Mouse (Mus musculus): Measurements from ENCODE around the gene Larp6. TPM values are rescaled to one million over a fixed set of nuclear protein-coding genes. Genes with fewer than 3 reads are reported as not detected.

Gene Larp6
- polyA plus RNA-seq, 1 experiment, result 0.77 TPM

GRCm38 (mm10) chr9:60712011-60712410 lies 778 bp upstream of the Larp6 start:
- WGBS, result 81% methylated on average over 5 of the region's 5 CpGs
- no peak for DNase-seq (ENCODE audit: low read depth, low spot score)

DNA sequence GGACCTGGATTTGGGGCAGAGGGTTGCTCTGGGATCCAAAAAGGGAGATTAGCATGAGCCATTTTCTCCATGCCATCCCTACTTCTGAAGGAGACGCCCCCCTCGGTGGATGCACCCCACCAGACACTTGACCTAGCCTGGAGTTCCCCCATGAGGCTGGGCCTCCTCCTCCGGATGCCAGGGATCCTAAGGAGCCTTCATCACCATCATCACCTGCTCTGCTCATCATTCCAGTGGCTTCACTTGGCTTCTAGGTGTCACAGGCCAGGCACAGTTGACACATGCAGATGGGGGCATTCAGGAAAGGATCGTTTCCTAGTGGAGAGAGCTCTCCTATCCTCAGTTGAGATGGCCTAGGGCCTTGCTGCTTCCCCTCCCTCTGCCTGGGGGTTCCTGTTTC lies 827 bp downstream of the Larp6 start:
- 61% methylated on average over 4 of the region's 4 CpGs for WGBS
- DNase-seq (ENCODE audit: low read depth, low spot score), result no peak

DNA sequence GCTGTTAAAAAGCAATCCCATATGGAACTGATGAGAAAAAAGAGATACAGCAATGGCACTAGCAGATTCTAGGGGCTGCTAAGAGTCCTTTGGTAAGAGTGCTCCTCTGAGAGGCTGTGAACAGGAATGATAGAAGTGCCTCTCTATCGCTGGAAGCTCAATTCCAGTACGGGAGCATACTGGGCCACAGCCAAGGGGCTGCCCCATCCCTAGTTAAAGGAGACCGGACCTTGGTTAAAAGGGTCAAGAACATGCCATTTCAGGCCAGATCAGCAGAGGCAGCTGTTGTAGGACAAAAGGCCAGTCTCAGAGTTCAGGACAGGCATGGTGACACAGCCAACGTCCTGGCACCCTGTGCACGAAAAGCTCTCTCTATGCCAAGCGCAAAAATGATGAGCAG lies 1.4 kb downstream of the Larp6 start:
- no peak for DNase-seq (ENCODE audit: low read depth, low spot score)
- WGBS, result 79% methylated on average over 6 of the region's 6 CpGs

- 91% methylated on average over 4 of the region's 4 CpGs for WGBS
- no peak for DNase-seq (ENCODE audit: low read depth, low spot score)
Observed at GRCm38 (mm10) chr9:60715271-60715670, 2.5 kb downstream of the Larp6 start.

DNA sequence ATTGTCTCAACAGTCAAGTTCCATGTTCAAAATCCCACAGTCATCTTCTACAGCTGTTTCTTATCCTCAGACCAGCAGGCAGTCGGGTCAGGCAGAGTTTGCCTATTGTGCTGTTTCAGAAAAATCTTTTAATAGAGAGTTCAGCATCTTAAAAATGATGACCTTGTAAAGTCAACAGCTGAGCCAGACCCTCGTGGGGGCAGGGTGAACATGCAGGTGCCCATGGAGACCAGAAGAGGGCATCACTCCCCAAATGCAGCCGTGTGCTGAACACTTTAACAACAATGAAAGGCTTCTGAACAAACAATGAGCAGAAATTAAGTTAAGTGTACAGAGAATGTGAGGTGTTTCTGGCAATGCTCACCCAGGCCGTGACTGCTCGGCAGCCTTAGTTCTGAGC lies 3.0 kb downstream of the Larp6 start:
- no peak for DNase-seq (ENCODE audit: low read depth, low spot score)
- WGBS, result 44% methylated on average over 5 of the region's 5 CpGs

DNA sequence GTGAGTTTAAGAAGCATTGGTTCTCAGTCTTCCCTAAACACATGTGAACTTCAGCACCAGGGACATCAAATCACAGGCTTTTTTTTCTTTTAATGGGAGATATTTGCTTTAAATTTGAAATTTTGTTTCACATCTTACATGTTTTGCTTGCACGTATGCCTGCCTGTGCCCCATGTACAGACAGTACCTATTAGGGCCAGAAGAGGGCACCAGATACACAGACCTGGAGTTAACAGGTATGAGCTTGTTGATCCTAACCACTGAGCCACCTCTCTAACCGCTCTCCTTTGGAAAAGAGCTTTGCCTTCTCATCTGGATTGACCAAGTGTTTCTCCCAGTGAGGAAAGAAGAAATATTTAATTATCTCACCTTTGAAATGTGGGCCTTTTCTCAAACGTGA lies 5.5 kb downstream of the Larp6 start:
- 38% methylated on average over 3 of the region's 3 CpGs for WGBS
- peak; percentile 27 for DNase-seq (ENCODE audit: low read depth, low spot score)

GRCm38 (mm10) chr9:60719687-60720086 lies 6.9 kb downstream of the Larp6 start:
- 90% methylated on average over 3 of the region's 3 CpGs for WGBS
- DNase-seq (ENCODE audit: low read depth, low spot score), result no peak

GRCm38 (mm10) chr9:60724968-60725367 lies 12.2 kb downstream of the Larp6 start:
- no peak for DNase-seq (ENCODE audit: low read depth, low spot score)
- WGBS, result 94% methylated on average over 7 of the region's 7 CpGs

- WGBS, result 64% methylated on average over 2 of the region's 2 CpGs
- no peak for DNase-seq (ENCODE audit: low read depth, low spot score)
Observed at GRCm38 (mm10) chr9:60734321-60734720, 21.5 kb downstream of the Larp6 start.

GRCm38 (mm10) chr9:60739126-60739525 lies 26.3 kb downstream of the Larp6 start:
- whole genome bisulfite sequencing, result 92% methylated on average over 5 of the region's 5 CpGs
- no peak for DNase-seq (ENCODE audit: low read depth, low spot score)

DNA sequence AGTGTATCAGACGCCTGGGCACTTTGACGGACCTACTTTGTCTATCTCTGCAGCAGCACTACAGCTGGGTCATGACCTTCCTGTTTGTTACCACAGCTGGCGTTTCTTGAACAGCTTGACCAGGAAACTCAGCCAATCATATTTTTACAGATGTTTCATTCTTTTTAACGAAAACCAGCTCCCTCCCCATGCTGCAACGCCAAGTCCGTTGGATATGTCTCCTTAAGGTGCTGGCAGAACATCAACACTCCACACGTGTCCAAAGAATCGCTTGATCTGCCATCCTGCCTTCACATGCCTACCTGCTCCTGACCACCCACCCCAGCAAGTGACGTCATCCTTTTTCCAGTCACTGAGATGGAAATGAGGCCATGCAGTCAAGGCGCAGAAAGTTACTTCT lies 28.6 kb downstream of the Larp6 start:
- DNase-seq (ENCODE audit: low read depth, low spot score), result no peak
- 70% methylated on average over 10 of the region's 10 CpGs for WGBS

- WGBS, result 18% methylated on average over 9 of the region's 9 CpGs
- no peak for DNase-seq (ENCODE audit: low read depth, low spot score)
Observed at GRCm38 (mm10) chr9:60742516-60742915, 29.7 kb downstream of the Larp6 start.

DNA sequence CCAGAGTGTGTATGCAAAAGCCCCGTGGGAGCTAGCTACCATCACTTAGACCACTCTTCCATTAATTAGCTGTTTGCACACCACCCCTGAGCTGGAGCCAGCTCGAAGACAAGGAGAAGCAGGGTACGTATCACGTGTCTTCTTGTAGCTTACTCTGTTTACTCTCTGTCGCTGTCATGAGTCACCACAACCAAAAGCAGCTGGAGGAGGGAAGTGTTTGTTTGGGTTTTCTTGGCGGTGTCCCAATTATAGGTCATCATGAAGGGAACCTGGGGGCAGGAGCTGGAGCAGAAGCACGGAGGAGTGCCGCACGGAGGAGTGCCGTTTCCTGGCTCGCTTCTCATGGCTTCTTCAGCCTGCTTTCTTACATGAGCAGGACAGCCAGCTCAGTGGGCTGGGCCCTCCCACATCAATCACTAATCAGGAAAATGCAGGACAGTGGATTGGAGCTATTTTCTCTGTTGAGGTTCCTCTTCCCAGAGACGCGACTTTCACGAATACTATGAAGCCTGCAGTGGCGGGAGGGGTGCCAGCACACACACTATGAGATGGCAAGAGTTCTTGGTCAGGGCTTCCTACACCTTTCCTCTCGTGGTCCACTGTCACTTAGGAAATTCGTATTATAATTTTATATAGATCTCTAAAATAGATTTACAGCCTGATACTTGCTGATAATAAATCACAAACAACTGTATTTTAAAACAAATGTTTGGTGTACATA lies 30.6 kb downstream of the Larp6 start:
- DNase-seq (ENCODE audit: low read depth, low spot score), result no peak
- 3% methylated on average over 17 of the region's 17 CpGs for WGBS

DNA sequence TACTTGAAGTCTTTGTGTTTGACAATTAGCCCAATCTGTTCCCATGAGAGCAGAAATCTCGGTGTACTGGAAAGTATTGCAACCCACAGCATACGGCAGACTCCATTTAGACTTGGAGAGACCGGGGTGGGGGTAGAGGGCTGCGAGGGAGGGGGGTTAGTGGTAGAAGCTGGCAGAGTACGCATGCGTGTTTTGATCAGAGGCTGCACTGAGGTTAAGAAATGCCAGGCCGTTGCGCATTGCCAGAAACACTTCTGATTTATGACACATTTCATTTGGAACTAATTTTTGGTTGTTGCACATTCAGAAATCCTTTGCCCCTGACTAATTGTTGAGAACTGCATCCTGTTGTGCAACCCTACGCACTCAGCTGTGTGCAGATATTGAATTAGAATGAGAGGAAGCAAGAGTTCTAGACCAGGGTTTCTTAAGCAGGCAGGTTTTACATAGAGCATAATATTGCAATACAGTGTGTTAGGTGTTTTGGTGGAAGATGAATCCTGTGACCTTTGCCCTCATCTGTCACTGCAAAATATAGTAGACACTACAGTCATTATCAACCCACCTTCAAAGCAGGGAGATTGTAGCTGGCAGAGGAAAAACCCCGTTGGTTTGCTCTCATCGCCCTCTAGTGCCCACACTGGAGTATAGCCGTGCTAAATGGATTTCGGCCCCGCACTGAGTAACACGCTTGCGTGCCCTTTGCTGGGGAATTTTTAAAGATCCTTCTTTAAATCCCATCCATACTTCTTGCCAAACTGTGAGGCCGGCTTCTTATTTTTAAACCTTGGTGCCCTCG lies 31.6 kb downstream of the Larp6 start:
- no peak for DNase-seq (ENCODE audit: low read depth, low spot score)
- WGBS, result 40% methylated on average over 18 of the region's 18 CpGs

DNA sequence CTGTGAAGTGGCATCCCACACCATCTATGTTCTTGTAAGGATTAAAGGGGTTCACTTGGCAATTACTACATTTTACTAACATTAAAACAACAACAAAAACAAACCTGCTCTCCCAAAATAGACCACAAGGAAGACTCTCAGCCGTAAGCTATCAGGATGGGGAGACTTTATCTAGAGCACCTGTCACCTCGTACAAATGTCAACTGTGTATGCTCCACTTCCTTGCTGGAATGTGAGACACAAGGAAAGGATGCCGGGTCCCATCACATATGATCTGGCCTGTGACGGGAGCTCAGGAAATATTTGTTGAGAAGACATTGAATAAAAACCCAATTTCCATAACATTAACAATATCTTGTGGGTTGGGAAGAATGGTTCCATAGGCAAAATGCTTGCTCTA lies 32.2 kb downstream of the Larp6 start:
- 48% methylated on average over 4 of the region's 4 CpGs for WGBS
- no peak for DNase-seq (ENCODE audit: low read depth, low spot score)

- WGBS, result 20% methylated on average over 6 of the region's 6 CpGs
- no peak for DNase-seq (ENCODE audit: low read depth, low spot score)
Observed at GRCm38 (mm10) chr9:60746561-60746960, 33.8 kb downstream of the Larp6 start.

DNA sequence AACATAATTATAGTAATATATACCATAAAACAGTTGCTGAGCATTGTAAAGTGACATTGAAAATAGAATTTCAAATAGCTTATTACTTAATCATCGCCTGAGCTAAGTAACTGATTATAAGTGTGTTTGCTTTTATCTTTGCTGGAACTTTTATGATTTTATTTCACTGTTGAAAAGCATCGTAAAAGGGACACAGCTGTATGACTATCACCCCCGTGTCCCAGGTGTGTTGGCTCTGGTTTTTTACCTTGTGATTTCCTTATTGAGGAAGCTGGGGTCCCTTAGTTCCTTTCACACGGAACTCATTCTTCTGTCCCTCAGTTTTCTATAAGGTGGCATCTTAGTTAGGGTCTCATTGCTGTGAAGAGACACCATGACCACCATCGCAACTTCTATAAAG lies 34.9 kb downstream of the Larp6 start:
- no peak for DNase-seq (ENCODE audit: low read depth, low spot score)
- WGBS, result 43% methylated on average over 5 of the region's 5 CpGs

DNA sequence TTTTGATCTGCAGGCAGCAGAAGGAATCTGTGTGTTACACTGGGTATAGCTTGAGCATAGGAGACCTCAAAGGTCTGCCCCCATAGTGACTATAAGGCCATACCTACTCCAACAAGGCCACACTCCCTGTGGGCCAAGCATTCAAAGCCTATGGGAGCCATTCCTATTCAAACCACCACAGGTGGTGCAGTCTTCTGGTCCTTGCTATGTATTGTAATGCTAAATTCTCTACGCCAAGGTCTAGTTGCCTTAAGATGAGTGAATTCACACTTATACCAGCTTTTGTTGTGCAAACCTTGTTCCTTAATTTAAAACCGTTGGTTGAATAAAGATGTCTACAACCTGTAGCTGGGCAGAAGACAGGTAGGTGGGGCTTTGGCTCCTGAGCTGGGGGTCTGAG lies 35.4 kb downstream of the Larp6 start:
- 91% methylated on average over 2 of the region's 2 CpGs for WGBS
- no peak for DNase-seq (ENCODE audit: low read depth, low spot score)

- 97% methylated on average over 2 of the region's 2 CpGs for WGBS
- DNase-seq (ENCODE audit: low read depth, low spot score), result no peak
Observed at GRCm38 (mm10) chr9:60749105-60749504, 36.3 kb downstream of the Larp6 start.

DNA sequence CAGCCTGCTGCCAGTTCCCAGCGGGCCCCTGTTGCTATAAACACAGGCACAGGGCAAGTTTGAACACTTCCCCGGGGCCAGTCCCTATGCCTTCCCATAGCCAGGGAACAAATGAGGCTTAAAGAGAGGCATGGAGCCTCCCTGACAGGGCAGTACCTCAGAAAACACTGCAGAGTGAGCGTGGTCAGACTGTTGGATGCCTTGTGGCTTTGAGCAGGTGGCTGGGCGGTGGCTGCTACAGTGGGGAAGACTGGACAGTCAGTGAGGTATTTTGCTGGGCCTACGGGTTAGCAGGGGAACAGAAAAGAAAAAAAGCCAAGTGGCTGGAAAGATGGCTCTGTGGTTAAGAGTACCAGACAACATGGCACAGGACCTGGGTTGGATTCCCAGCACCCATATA lies 38.3 kb downstream of the Larp6 start:
- whole genome bisulfite sequencing, result 92% methylated on average over 5 of the region's 5 CpGs
- DNase-seq (ENCODE audit: low read depth, low spot score), result no peak

DNA sequence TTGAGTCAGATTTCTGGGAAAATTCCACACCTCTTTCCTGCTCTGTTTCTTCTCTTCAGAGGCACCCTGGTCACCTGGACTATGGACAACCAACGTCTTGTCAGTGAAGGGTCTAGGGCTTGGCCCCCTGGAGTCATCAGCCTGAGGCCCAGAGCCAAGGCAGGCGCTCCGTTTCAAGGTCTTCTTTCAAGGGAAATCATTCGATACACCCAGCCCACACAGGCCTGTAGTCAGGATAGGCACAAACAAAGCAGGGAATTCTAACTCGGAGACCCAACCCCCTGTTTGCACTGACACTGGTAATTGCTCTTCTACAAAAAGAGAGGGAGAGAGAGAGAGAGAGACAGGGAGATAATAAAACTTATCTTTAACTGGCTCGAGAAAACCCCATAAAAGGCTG lies 39.2 kb downstream of the Larp6 start:
- 24% methylated on average over 6 of the region's 6 CpGs for WGBS
- no peak for DNase-seq (ENCODE audit: low read depth, low spot score)
